Mouse (Mus musculus): Measurements from ENCODE around the gene Nckipsd.

DNA sequence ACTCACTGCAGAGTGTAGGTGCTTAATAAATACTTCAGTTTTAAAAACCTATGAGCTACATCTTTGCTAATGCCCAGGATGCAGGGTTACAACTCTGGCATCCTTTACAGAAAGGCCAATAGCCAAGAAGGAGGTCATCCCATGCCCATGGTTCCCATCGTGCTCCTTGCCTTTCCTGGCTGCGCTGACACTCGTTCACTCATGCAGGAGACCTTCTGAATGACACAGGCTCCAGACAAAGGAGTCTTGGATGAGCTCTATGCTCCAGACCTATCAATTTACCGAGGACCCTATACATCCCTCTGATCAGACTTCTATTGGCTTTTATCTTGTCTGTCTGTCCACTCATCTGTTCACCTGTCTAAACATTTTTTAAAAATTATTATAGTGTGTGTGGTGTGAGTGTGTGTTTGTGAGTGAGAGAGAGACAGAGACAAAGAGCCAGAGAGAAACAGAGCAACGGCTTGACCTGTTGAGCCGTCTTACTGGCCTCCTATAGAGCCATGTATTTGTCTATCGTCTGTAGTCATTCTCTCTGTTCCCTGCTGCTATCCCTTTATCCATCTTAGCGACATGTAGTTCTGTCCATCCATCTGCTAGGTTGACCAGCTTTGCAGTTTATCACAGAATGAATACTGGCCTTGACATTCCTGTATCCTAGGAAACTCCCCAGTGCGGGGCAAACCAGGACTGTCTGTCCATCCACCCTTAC lies 25.2 kb upstream of the Nckipsd start:
- TF ChIP-seq CTCF (IDR thresholded peaks at IDR 0.05; ENCODE audit: control insufficient read depth, insufficient read depth, insufficient replicate concordance, low read depth, low read length) (no peak), POLR2A (IDR thresholded peaks at IDR 0.05; ENCODE audit: control insufficient read depth, low read depth, low read length) (no peak)

Measured in testis, adult 2 months (tissue).